Mouse (Mus musculus) kidney, postnatal 0 days (tissue): ENCODE measurements around the gene Phf13. TPM values are rescaled to one million over a fixed set of nuclear protein-coding genes. Genes with fewer than 3 reads are reported as not detected.
A peak's percentile ranks its signal among the peaks of the same experiment; 100 is the strongest.

Source experiments
- ATAC-seq: fragments of 200-750 bp; cut with Nextera tagmentation; replicated peaks from 2 replicates; pipeline ENCODE4 v1.8.0; 2017; ENCODE audit warnings: low read depth, moderate number of reproducible peaks, moderate TSS enrichment, moderate library complexity; ENCODE audit not compliant: low FRiP score
- DNase-seq: peaks from one replicate; pipeline ENCODE4 v3.0.0-alpha.2; 2016; ENCODE audit warnings: low spot score
- H3K27ac ChIP-seq: fragments of 300-500 bp; sonication (generic); 2 replicates; pipeline ENCODE4 v1.5.1; 2014; ENCODE audit warnings: mild to moderate bottlenecking
- H3K27me3 ChIP-seq: fragments of 300-500 bp; sonication (generic); 2 replicates; pipeline ENCODE4 v1.6.1; 2014; ENCODE audit warnings: low read length, mixed read lengths; ENCODE audit not compliant: insufficient read depth
- H3K36me3 ChIP-seq: fragments of 300-500 bp; sonication (generic); 2 replicates; pipeline ENCODE4 v1.6.1; 2014; ENCODE audit warnings: low read length, mixed read lengths; ENCODE audit not compliant: insufficient read depth
- H3K4me1 ChIP-seq: fragments of 300-500 bp; sonication (generic); replicated peaks from 2 replicates; pipeline ENCODE4 v1.6.1; 2014; ENCODE audit warnings: antibody characterized with exemption, low read length, mixed read lengths; ENCODE audit not compliant: insufficient read depth
- H3K4me2 ChIP-seq: fragments of 300-500 bp; sonication (generic); 2 replicates; pipeline ENCODE4 v1.6.1; 2014; ENCODE audit warnings: mild to moderate bottlenecking, low read length, moderate library complexity, mixed read lengths
- H3K4me3 ChIP-seq: fragments of 300-500 bp; sonication (generic); replicated peaks from 2 replicates; pipeline ENCODE4 v1.5.1; 2014; ENCODE audit warnings: low read depth, low read length
- H3K9ac ChIP-seq: fragments of 300-500 bp; sonication (generic); 2 replicates; pipeline ENCODE4 v1.6.1; 2014; ENCODE audit warnings: low read depth, low read length
- H3K9me3 ChIP-seq: fragments of 300-500 bp; sonication (generic); replicated peaks from 2 replicates; pipeline ENCODE4 v1.6.1; 2016; ENCODE audit warnings: low read length, inconsistent platforms, mixed read lengths
- CTCF ChIP-seq: IDR thresholded peaks from 2 replicates; pipeline ENCODE4 v1.5.1; 2016; ENCODE audit warnings: antibody characterized with exemption, low read depth, mild to moderate bottlenecking, moderate library complexity
- WGBS: fragments of 180-500 bp; shearing (Covaris S2); extraction: QIAGEN DNeasy Blood & Tissue Kit; methylation state at CpG from one replicate; pipeline ENCODE4 v1.1.7; 2014; 5-methylcytosine and 5-hydroxymethylcytosine counted together
- polyA plus RNA-seq: library from polyadenylated mRNA; unstranded; fragments of >200 nt; fragmentation: Nextera tagmentation; extraction: Ambion mirVana; gene quantifications from 2 replicates; pipeline ENCODE4 v1.2.1, GENCODE M21; 2015

The Phf13 gene
- polyA plus RNA-seq, 1 experiment from 2014 or later = 23.7 TPM

DNA sequence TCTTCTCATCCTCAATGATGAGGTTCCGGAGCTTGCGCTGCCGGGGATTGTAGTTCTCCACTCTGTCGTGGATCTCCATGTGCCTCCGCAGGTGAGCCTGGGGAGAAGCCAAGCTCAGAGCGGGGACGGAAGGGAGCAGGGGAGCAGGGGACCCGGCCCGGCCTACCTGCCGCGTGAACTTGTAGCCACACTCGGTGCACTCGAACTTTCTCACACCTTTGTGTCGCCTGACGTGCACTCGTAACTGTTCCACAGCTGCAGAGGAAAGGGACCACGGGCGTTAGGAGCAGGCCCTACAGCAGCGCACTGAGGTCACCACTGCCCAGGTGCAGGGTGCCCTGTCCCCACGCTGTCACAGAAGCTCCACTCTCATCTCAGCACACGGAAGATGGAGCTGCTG lies 24.0 kb upstream of the Phf13 start:
- DNase-seq (no peak), ATAC-seq (no peak)
- Histone ChIP-seq H3K9ac (no peak overlapping the region), H3K9me3 (no peaks in the 10 kb centered on the region), H3K27me3 (no peaks in the 10 kb centered on the region), H3K4me3 (no peak overlapping the region), H3K4me2 (no peak overlapping the region), H3K36me3 (peaks cover 39% of the 10 kb centered on the region), H3K4me1 (no peaks in the 10 kb centered on the region), H3K27ac (no peak overlapping the region)
- WGBS = 95% methylated on average over 21 of the region's 21 CpGs
- TF ChIP-seq CTCF = no peak

DNA sequence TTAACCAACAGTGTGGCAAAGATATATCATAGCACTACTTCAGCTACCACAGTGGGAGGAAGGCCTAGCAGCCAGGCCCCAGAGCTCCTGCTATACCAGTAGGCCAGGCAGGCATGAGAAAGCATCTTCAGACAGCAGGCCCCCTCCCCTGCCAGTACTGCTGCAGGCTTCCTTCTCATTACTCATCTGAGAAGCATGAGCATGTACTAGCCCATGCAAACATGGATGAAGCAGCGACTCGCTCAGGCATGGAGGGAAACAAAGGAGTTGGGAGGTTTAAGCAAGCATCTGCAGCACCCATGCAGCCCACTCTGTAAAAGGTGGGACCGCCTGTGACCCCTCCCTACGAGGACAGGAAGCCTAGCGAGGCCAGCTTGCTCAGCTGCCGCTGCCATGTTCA lies 23.0 kb upstream of the Phf13 start:
- Histone ChIP-seq H3K4me1 (no peaks in the 10 kb centered on the region), H3K36me3 (peaks cover 48% of the 10 kb centered on the region), H3K9me3 (no peaks in the 10 kb centered on the region), H3K9ac (no peak overlapping the region), H3K4me2 (no peak overlapping the region), H3K27ac (no peak overlapping the region), H3K4me3 (no peak overlapping the region), H3K27me3 (no peaks in the 10 kb centered on the region)
- ATAC-seq (no peak), DNase-seq (no peak)
- TF ChIP-seq CTCF = no peak
- WGBS = 85% methylated on average over 6 of the region's 6 CpGs

DNA sequence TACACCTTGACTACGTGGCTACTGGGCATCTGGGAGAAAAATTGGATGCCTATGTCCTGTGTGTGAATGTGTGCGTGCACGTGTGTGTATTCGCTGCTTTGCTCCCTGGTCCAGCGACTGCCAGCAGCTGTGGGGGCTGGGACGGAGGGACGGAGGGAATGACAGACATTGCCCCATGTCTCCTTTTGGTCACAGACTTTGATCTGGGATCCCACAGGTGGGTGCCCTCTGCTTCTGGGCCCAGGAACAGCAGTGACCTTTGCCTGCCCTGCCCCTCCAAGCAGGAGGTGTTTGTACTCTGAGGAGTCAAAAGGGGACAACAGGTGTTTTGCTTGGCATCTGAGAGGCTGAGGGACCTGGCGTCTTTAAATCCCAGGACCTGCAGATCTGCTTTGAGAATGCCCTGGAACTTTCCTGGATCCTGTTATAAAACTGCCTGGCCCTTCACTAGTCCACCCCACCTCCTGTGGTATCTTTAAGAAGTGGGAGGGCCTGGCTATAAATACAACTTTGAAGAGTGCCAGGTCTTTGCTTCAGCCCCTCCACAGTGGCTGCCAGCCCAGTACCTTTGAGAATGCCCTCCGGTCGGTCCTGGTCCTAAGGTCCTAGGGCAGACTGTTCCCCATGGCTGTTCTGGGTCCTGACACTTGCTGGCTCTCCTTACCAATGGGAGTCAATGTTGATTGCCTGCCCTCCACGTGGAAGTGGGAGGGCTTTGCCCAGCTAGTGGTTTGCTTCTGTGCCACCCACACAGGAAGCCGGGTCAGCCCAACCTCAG lies 17.2 kb upstream of the Phf13 start:
- no peaks in the 10 kb centered on the region for H3K9me3 ChIP-seq
- peaks cover 31% of the 10 kb centered on the region for H3K36me3 ChIP-seq
- no peak overlapping the region for H3K4me2 ChIP-seq
- H3K9ac ChIP-seq = no peak overlapping the region
- no peak overlapping the region for H3K27ac ChIP-seq
- H3K4me3 ChIP-seq = no peak overlapping the region
- H3K4me1 ChIP-seq = peaks cover 16% of the 10 kb centered on the region
- DNase-seq = no peak
- no peak for ATAC-seq
- TF ChIP-seq CTCF = no peak
- 73% methylated on average over 12 of the region's 12 CpGs for WGBS
- H3K27me3 ChIP-seq = no peaks in the 10 kb centered on the region

DNA sequence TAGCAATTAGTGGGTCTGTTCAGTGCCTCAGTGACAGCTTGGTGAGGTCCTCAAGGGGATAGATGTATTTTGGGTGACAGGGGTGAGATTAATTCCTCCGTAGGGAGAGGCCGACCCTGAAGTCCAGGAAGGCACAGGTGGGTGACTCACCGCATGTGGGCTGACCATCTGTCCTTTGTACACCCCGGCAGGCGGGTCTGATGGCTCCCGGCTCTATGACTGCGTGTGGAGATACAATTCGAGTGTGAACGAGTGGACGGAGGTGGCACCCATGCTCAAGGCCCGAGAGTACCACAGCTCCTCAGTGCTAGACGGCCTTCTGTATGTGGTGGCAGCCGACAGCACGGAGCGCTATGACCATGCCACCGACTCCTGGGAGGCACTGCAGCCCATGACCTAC lies 16.1 kb upstream of the Phf13 start:
- H3K9me3 ChIP-seq = no peaks in the 10 kb centered on the region
- DNase-seq = no peak
- H3K4me2 ChIP-seq = no peak overlapping the region

DNA sequence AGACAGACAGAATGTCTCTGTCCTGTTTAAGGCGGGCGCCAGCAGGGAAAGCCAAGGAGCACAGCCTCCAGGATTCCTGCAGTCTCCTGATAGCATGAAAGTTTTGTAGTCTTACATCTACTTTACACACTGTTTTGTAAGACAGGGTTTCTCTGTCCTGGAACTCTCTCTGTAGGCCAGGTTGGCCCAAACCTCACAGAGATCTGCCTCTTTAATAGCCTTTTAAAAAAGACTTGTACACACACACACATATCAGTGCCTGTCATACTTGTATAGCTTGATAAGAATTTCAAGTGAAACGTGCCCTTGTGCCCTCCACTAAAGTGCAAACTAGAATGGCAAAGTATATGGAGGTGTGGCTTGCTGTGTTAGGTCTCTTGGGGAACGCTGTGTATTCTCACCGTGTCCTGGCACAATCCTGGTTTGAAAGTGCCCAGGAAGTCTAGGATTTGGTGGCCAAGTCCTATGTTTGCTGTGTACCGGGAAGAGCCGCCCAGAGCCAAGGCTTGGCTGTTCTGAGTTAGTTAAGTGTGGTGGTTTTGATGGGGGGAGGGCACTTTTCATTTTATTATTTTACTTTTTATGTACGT lies 15.2 kb upstream of the Phf13 start:
- peak overlapping the region; percentile 100 for H3K4me2 ChIP-seq
- no peak for ATAC-seq
- TF ChIP-seq CTCF = no peak
- peak overlapping the region; percentile 67; the same call in 1 of the 2 replicates for H3K4me3 ChIP-seq
- DNase-seq = no peak
- H3K36me3 ChIP-seq = peaks cover 27% of the 10 kb centered on the region
- peaks cover 29% of the 10 kb centered on the region for H3K4me1 ChIP-seq
- no peaks in the 10 kb centered on the region for H3K9me3 ChIP-seq
- 75% methylated on average over 8 of the region's 8 CpGs for WGBS
- peak overlapping the region; percentile 64; the same call in 1 of the 2 replicates for H3K9ac ChIP-seq
- H3K27me3 ChIP-seq = no peaks in the 10 kb centered on the region
- peak overlapping the region; percentile 2; the same call in 1 of the 2 replicates for H3K27ac ChIP-seq

More for the DNA sequence above, 16.1 kb upstream of the Phf13 start:
- no peak for ATAC-seq
- WGBS = 92% methylated on average over 16 of the region's 16 CpGs
- Histone ChIP-seq H3K4me1 (peaks cover 26% of the 10 kb centered on the region), H3K9ac (no peak overlapping the region), H3K4me3 (no peak overlapping the region), H3K36me3 (peaks cover 27% of the 10 kb centered on the region), H3K27ac (no peak overlapping the region), H3K27me3 (no peaks in the 10 kb centered on the region)
- TF ChIP-seq CTCF = no peak

DNA sequence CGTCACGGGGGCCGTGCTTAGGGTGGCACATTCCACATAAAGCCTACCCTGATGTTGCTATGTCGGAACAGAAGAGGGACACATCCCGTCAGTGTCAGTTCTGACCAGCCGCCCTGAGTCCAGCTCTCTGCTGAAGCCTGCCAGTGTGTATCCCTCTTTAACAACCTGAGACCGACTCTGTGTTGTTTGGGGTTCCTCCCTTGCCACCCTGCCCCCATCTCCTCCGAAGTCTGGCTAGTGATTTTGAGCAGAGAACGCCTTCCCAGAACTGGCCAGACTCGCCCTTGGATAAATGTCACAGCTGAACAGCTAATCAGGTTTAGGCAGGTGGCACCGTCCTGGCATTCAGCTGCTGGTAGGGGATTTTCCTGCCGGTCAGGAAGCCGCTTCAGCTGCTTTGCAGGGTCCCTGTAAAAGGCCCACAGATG lies 14.7 kb upstream of the Phf13 start:
- no peaks in the 10 kb centered on the region for H3K27me3 ChIP-seq
- ATAC-seq (no peak), DNase-seq (no peak)
- H3K27ac ChIP-seq = peak overlapping the region; percentile 93; the same call in 1 of the 2 replicates
- H3K4me2 ChIP-seq = peak overlapping the region; percentile 100
- H3K36me3 ChIP-seq = peaks cover 27% of the 10 kb centered on the region
- H3K4me1 ChIP-seq = peaks cover 29% of the 10 kb centered on the region
- TF ChIP-seq CTCF = no peak
- peak overlapping the region; percentile 64; the same call in 1 of the 2 replicates for H3K9ac ChIP-seq
- WGBS = 12% methylated on average over 13 of the region's 13 CpGs
- no peaks in the 10 kb centered on the region for H3K9me3 ChIP-seq
- H3K4me3 ChIP-seq = peak overlapping the region; percentile 67
